Mouse (Mus musculus): ENCODE results near the gene Maf.

Gene Maf

GRCm38 (mm10) chr8:115707731-115708590 is at the start of gene Maf:
Gene Maf (minus strand): TSS chr8:115707794.
- DNase-seq (ENCODE audit: low read depth in 1 of 2, low spot score in 2 of 2): peak; percentile 59 to 78

- DNase-seq (ENCODE audit: low read depth in 1 of 2, low spot score in 2 of 2): no peak
Measured at GRCm38 (mm10) chr8:115756965-115757364, 49.4 kb upstream of the Maf start.

- no peak for DNase-seq (ENCODE audit: low read depth in 1 of 2, low spot score in 2 of 2)
Measured at GRCm38 (mm10) chr8:115756027-115756426, 48.4 kb upstream of the Maf start.

GRCm38 (mm10) chr8:115754694-115755093 is 47.1 kb upstream of the Maf start:
- no peak for DNase-seq (ENCODE audit: low read depth in 1 of 2, low spot score in 2 of 2)

- no peak for DNase-seq (ENCODE audit: low read depth in 1 of 2, low spot score in 2 of 2)
Measured at GRCm38 (mm10) chr8:115753801-115754200, 46.2 kb upstream of the Maf start.

- no peak for DNase-seq (ENCODE audit: low read depth in 1 of 2, low spot score in 2 of 2)
Measured at GRCm38 (mm10) chr8:115747426-115747825, 39.8 kb upstream of the Maf start.

GRCm38 (mm10) chr8:115745648-115746047 is 38.1 kb upstream of the Maf start:
- no peak for DNase-seq (ENCODE audit: low read depth in 1 of 2, low spot score in 2 of 2)

GRCm38 (mm10) chr8:115743441-115743840 is 35.8 kb upstream of the Maf start:
- DNase-seq (ENCODE audit: low read depth in 1 of 2, low spot score in 2 of 2): no peak

- no peak for DNase-seq (ENCODE audit: low read depth in 1 of 2, low spot score in 2 of 2)
Measured at GRCm38 (mm10) chr8:115742646-115743045, 35.1 kb upstream of the Maf start.

GRCm38 (mm10) chr8:115741964-115742363 is 34.4 kb upstream of the Maf start:
- DNase-seq (ENCODE audit: low read depth in 1 of 2, low spot score in 2 of 2): no peak

GRCm38 (mm10) chr8:115739756-115740155 is 32.2 kb upstream of the Maf start:
- DNase-seq (ENCODE audit: low read depth in 1 of 2, low spot score in 2 of 2): no peak

GRCm38 (mm10) chr8:115732401-115732800 is 24.8 kb upstream of the Maf start:
- no peak for DNase-seq (ENCODE audit: low read depth in 1 of 2, low spot score in 2 of 2)

GRCm38 (mm10) chr8:115726807-115727206 is 19.2 kb upstream of the Maf start:
- no peak for DNase-seq (ENCODE audit: low read depth in 1 of 2, low spot score in 2 of 2)

GRCm38 (mm10) chr8:115726231-115726630 is 18.6 kb upstream of the Maf start:
- DNase-seq (ENCODE audit: low read depth in 1 of 2, low spot score in 2 of 2): no peak

GRCm38 (mm10) chr8:115719126-115719525 is 11.5 kb upstream of the Maf start:
- no peak for DNase-seq (ENCODE audit: low read depth in 1 of 2, low spot score in 2 of 2)

GRCm38 (mm10) chr8:115718621-115719020 is 11.0 kb upstream of the Maf start:
- DNase-seq (ENCODE audit: low read depth in 1 of 2, low spot score in 2 of 2): no peak

- DNase-seq (ENCODE audit: low read depth in 1 of 2, low spot score in 2 of 2): no peak
Measured at GRCm38 (mm10) chr8:115715262-115715661, 7.7 kb upstream of the Maf start.

GRCm38 (mm10) chr8:115711106-115711505 is 3.5 kb upstream of the Maf start:
- no peak for DNase-seq (ENCODE audit: low read depth in 1 of 2, low spot score in 2 of 2)

GRCm38 (mm10) chr8:115709931-115710330 is 2.3 kb upstream of the Maf start:
- no peak for DNase-seq (ENCODE audit: low read depth in 1 of 2, low spot score in 2 of 2)

- peak in 1 of 2 experiments; percentile 34 for DNase-seq (ENCODE audit: low read depth in 1 of 2, low spot score in 2 of 2)
Measured at GRCm38 (mm10) chr8:115708936-115709780, 1.6 kb upstream of the Maf start.

GRCm38 (mm10) chr8:115706861-115707730 is 498 bp downstream of the Maf start:
- DNase-seq (ENCODE audit: low read depth in 1 of 2, low spot score in 2 of 2): peak in 1 of 2 experiments; percentile 34
